Mouse (Mus musculus): ENCODE data around the gene Tk1. TPM values are rescaled to one million over a fixed set of nuclear protein-coding genes. Genes with fewer than 3 reads are reported as not detected.

The Tk1 gene
- polyA plus RNA-seq, 1 experiment, result 61.6 TPM

DNA sequence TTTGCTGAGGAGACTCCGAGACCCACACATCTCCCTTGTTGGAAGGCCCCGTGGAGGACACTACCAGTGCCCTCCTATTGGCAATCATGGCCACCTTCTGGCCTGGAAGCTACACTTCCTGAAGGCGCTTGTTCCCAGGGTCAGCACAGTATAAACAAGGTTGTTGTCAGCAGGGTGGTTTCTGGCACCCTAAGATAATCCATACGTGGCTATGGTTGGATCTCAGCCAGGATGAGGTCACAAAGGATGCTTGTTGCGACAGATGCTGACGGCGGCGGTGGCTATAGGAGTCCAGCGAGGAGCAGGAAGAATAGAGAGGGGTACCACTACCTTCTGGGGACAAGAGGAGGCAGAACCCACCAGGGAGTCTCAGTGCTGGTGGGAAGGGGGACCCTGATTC is 4.5 kb upstream of the Tk1 start:
- 76% methylated on average over 9 of the region's 9 CpGs for WGBS
- Histone ChIP-seq H3K4me1 (ENCODE audit: control insufficient read depth, insufficient read depth, insufficient read length) (peaks cover 18% of the 10 kb centered on the region; the same call in 1 of the 2 replicates), H3K36me3 (ENCODE audit: control insufficient read depth, insufficient read depth, low read length) (no peaks in the 10 kb centered on the region; the same call in 1 of the 2 replicates), H3K27ac (ENCODE audit: insufficient read depth, low read length) (peak overlapping the region; percentile 94), H3K4me3 (ENCODE audit: extremely low read depth, insufficient read depth, insufficient read length) (no peak overlapping the region), H3K27me3 (ENCODE audit: control insufficient read depth, insufficient read depth, low read length) (no peaks in the 10 kb centered on the region)
- TF ChIP-seq CTCF (IDR thresholded peaks at IDR 0.05; ENCODE audit: extremely low read depth, insufficient read depth, insufficient read length, insufficient replicate concordance) (no peak), POLR2A (IDR thresholded peaks at IDR 0.05; ENCODE audit: low read depth, low read length) (no peak)
- DNase-seq (ENCODE audit: low read depth in 1 of 2, low spot score in 2 of 2), result no peak

DNA sequence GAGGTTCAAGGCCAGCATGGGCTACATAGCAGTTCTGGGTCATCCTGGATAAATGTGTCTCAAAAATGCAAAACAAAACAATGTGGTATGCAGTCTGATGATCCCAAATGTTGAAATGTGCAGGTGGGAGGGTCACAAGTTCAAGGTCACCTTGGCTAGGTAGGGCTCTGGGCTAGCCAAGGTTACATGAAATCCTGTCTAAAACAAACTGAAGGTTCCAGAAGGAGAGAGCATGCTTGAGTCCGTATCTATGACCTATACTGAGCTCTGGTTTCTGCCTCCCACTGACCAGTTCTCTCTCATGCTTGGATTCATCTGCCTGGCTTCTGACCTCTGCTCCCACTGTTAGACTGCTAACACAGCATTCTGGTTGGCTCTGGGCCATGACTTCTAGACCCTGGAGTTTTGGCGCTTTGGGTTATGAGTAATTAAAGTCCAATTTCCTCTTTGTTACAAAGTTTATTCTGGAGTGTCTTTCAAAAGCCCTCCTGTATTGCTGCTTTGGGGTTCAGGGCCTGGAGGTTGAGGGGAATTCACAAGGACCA is 3.9 kb upstream of the Tk1 start:
- Histone ChIP-seq H3K4me1 (ENCODE audit: control insufficient read depth, insufficient read depth, insufficient read length) (peaks cover 22% of the 10 kb centered on the region; the same call in 1 of the 2 replicates), H3K36me3 (ENCODE audit: control insufficient read depth, insufficient read depth, low read length) (no peaks in the 10 kb centered on the region), H3K27me3 (ENCODE audit: control insufficient read depth, insufficient read depth, low read length) (no peaks in the 10 kb centered on the region), H3K27ac (ENCODE audit: insufficient read depth, low read length) (peak overlapping the region; percentile 94), H3K4me3 (ENCODE audit: extremely low read depth, insufficient read depth, insufficient read length) (no peak overlapping the region)
- WGBS, result 78% methylated on average over 2 of the region's 2 CpGs
- TF ChIP-seq POLR2A (IDR thresholded peaks at IDR 0.05; ENCODE audit: low read depth, low read length) (no peak), CTCF (IDR thresholded peaks at IDR 0.05; ENCODE audit: extremely low read depth, insufficient read depth, insufficient read length, insufficient replicate concordance) (no peak)
- no peak for DNase-seq (ENCODE audit: low read depth in 1 of 2, low spot score in 2 of 2)

DNA sequence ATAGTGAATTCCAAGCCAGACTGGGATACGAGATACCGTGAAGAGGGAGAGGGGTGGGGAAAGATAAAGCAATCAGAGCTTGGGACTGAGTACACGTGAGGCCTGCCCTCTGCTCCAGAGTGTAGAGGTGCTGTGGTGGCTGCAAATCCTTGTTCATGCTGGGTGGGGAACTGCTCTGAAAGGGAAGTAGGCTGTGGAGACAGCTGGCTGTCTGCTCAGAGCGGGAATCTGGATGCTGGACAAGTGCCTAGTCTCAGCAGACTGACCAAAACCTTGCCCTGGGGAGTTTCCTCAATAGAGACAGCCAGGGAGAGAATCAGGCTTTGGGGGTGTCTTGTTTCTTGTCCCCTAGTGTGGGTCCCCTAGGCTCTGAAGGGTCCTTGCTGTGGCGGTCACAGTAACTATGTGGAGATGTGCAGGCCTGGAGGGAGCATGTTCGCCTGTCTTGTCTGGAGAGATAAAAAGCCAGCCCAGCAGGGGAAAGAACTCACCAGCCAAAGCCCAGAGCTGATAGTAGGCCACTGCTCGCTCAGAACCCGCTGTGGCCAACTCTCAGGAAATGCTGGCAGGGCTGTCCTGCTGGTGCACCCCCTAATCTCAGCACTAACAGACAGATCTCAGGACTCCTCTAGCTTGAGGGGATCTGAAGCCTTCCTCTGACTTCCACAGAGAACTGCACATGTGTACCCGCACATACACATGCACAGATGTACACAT is 3.2 kb upstream of the Tk1 start:
- H3K4me1 ChIP-seq (ENCODE audit: control insufficient read depth, insufficient read depth, insufficient read length), result peaks cover 27% of the 10 kb centered on the region; the same call in 1 of the 2 replicates
- TF ChIP-seq POLR2A (IDR thresholded peaks at IDR 0.05; ENCODE audit: low read depth, low read length), result no peak
- TF ChIP-seq CTCF (IDR thresholded peaks at IDR 0.05; ENCODE audit: extremely low read depth, insufficient read depth, insufficient read length, insufficient replicate concordance), result no peak
- peak overlapping the region; percentile 94 for H3K27ac ChIP-seq (ENCODE audit: insufficient read depth, low read length)
- no peaks in the 10 kb centered on the region for H3K27me3 ChIP-seq (ENCODE audit: control insufficient read depth, insufficient read depth, low read length)
- WGBS, result 49% methylated on average over 9 of the region's 9 CpGs
- no peaks in the 10 kb centered on the region for H3K36me3 ChIP-seq (ENCODE audit: control insufficient read depth, insufficient read depth, low read length)
- no peak for DNase-seq (ENCODE audit: low read depth in 1 of 2, low spot score in 2 of 2)
- no peak overlapping the region for H3K4me3 ChIP-seq (ENCODE audit: extremely low read depth, insufficient read depth, insufficient read length)

DNA sequence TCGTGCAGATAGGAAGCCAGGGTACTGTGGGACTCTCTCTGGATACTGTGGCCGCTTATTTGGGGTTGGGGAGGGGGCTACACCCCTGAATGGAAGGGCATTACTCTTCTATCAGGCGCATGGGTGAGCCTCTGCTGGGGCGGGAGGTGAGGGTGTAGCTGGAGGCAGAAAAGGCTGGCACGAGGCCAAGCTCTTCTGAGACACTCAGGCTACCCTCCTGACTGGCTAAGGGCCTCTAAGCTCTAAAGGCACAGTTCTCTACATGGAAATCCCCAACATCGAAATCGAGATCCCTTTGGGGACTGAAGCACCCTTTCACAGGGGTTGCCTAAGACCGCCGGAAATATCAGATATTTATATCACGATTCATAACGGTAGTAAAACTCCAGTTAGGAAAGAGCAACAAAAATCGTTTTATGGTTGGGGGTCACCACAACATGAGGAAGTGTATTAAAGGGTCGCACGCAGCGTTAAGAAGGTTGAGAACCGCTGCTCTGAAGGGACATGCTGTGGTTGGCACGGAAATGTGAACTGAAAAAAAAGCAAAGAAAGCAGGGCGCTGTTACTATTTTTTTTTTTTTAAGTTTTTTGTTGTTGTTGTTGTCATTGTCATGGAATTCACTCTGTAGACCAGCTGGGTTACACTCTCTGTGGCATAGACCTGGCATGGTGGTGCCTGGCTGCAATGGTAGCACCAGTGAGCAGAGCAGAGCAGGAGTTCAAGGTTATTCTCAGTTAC is 2.4 kb upstream of the Tk1 start:
- no peaks in the 10 kb centered on the region for H3K27me3 ChIP-seq (ENCODE audit: control insufficient read depth, insufficient read depth, low read length)
- H3K27ac ChIP-seq (ENCODE audit: insufficient read depth, low read length), result peak overlapping the region; percentile 94
- WGBS, result 15% methylated on average over 18 of the region's 18 CpGs
- peak overlapping the region; percentile 28; the same call in 1 of the 2 replicates for H3K4me3 ChIP-seq (ENCODE audit: extremely low read depth, insufficient read depth, insufficient read length)
- peaks cover 27% of the 10 kb centered on the region; the same call in 1 of the 2 replicates for H3K4me1 ChIP-seq (ENCODE audit: control insufficient read depth, insufficient read depth, insufficient read length)
- DNase-seq (ENCODE audit: low read depth in 1 of 2, low spot score in 2 of 2), result peak; percentile 72 to 74
- no peaks in the 10 kb centered on the region for H3K36me3 ChIP-seq (ENCODE audit: control insufficient read depth, insufficient read depth, low read length)
- TF ChIP-seq CTCF (IDR thresholded peaks at IDR 0.05; ENCODE audit: extremely low read depth, insufficient read depth, insufficient read length, insufficient replicate concordance), result no peak
- TF ChIP-seq POLR2A (IDR thresholded peaks at IDR 0.05; ENCODE audit: low read depth, low read length), result no peak

DNA sequence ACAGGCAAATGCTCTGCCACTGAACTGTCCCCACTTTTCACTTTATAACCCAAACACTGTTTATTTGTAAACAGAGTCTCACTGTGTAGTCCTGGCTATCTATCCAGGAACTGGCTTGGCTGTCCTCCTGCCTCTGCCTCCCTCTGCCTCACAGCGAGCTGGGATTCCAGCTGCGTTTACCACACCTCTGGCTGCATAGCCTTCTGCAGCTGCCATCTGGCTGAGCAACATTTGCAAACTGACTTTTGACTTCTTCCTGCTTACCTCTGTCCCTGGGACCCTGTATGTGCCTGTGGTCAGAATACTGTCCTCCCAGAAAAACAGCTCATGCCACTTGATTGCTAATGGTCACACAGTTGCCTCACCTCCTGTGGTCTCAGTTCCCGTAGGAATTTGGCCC is 1.5 kb upstream of the Tk1 start:
- TF ChIP-seq POLR2A (IDR thresholded peaks at IDR 0.05; ENCODE audit: low read depth, low read length), result no peak
- no peak for TF ChIP-seq CTCF (IDR thresholded peaks at IDR 0.05; ENCODE audit: extremely low read depth, insufficient read depth, insufficient read length, insufficient replicate concordance)
- Histone ChIP-seq H3K27me3 (ENCODE audit: control insufficient read depth, insufficient read depth, low read length) (no peaks in the 10 kb centered on the region), H3K4me1 (ENCODE audit: control insufficient read depth, insufficient read depth, insufficient read length) (peaks cover 27% of the 10 kb centered on the region; the same call in 1 of the 2 replicates), H3K27ac (ENCODE audit: insufficient read depth, low read length) (peak overlapping the region; percentile 94), H3K36me3 (ENCODE audit: control insufficient read depth, insufficient read depth, low read length) (no peaks in the 10 kb centered on the region), H3K4me3 (ENCODE audit: extremely low read depth, insufficient read depth, insufficient read length) (peak overlapping the region; percentile 26; the same call in 1 of the 2 replicates)
- 33% methylated on average over 3 of the region's 3 CpGs for WGBS
- DNase-seq (ENCODE audit: low read depth in 1 of 2, low spot score in 2 of 2), result no peak

DNA sequence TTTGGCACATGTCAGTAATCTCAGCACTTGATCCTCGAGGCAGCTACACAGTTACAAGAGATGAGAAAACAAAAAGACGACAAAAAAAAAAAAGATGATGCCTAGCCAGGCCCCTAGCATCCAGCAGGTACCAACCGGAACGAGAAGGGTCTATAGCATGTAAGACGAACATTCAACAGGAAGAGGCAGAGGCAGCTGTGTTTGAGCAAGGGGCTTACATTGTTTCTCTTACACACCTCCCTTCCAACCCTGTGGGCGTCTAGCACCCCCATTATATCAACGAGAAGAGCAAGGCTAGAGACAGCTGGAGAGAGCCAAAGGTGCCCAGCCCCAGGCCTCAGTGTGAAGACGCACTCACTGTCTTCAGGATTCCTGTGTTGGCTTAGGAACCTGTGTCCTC is 1.0 kb upstream of the Tk1 start:
- Histone ChIP-seq H3K4me1 (ENCODE audit: control insufficient read depth, insufficient read depth, insufficient read length) (peaks cover 27% of the 10 kb centered on the region; the same call in 1 of the 2 replicates), H3K36me3 (ENCODE audit: control insufficient read depth, insufficient read depth, low read length) (no peaks in the 10 kb centered on the region), H3K27me3 (ENCODE audit: control insufficient read depth, insufficient read depth, low read length) (no peaks in the 10 kb centered on the region), H3K27ac (ENCODE audit: insufficient read depth, low read length) (peak overlapping the region; percentile 94), H3K4me3 (ENCODE audit: extremely low read depth, insufficient read depth, insufficient read length) (peak overlapping the region; percentile 26)
- TF ChIP-seq CTCF (IDR thresholded peaks at IDR 0.05; ENCODE audit: extremely low read depth, insufficient read depth, insufficient read length, insufficient replicate concordance) (no peak), POLR2A (IDR thresholded peaks at IDR 0.05; ENCODE audit: low read depth, low read length) (no peak)
- 60% methylated on average over 8 of the region's 8 CpGs for WGBS
- DNase-seq (ENCODE audit: low read depth in 1 of 2, low spot score in 2 of 2), result no peak
